Mouse (Mus musculus) cerebellum, adult 11-12 months (tissue): ENCODE data around the gene 1110008P14Rik.
A peak's percentile ranks its signal among the peaks of the same experiment; 100 is the strongest.

Experiments
- DNase-seq: peaks from one replicate; pipeline ENCODE4 v3.0.0; 2022

Gene 1110008P14Rik

DNA sequence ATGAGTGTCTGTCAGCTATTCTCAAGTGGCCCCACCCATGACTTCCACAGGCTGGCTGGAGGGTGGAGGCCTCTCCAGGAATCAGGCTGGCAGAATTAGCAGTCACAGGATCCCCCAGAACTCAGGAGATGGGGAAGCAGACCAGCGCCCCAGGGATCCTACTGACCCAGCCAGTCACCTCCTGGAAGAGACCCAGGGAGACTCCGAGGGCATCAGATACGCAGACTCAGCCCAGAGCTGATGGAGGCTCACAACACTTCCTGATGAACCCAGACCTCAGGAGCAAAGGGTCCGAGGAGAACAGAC, 40.2 kb downstream of the 1110008P14Rik start:
- DNase-seq, result peak; percentile 75

GRCm38 (mm10) chr2:32340836-32341633, 40.7 kb downstream of the 1110008P14Rik start:
- DNase-seq, result peak; percentile 67

DNA sequence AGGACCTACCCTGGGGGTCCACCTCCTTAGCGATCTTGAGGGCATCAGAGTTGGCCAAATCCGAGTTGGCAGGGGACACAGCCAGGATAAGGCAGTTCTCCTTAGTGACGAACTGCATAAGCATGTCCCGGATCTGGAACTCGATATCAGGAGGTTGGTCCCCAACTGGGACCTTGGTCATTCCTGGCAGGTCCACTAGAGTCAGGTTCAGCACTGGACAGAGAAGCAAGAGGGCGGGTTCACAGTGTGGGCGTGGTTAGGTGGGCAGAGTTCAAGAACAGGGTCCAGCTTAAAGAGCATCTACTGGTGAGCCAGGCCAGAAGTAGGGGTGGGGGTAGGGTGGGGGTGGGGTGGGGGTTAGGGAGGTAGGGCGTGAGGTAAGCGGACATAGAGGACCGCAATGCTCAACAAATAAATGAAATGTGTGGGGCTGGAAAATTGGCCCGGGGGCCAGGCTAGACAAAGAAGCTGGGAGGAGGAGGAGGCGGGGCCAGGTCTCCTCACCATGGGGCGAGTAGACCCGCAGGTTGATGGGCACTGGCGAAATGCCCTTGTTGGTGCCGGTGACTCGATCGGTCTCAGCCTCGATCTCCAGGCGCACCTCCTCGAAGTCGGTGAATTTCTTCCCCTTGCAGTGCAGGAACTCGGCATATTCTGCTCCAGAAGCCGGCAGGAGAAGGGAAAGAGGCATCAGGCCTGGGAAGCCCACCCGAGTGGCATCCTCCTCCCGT, 41.7 kb downstream of the 1110008P14Rik start:
- peak; percentile 72 for DNase-seq

DNA sequence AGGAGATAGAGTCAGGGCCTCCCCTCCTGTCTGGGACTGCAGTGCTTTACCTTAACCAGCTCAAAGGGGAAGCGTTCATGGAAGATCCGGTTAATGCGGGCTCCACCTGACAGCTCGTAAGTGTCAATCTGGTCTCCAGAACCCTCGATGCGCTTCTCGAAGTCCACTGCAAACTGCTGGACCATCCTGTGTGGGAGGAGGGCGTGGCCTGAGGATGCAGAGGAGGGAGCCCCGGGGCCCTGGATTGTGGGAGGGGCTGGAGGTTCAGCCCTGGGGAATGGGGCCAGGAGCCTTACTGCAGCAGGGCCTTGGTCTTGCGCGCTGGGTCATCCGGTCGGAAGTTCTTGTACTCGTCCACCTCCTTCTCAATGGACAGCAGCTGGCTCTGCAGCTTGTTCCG, 45.9 kb downstream of the 1110008P14Rik start:
- DNase-seq, result no peak

GRCm38 (mm10) chr2:32332159-32332558, 49.6 kb downstream of the 1110008P14Rik start:
- DNase-seq, result no peak

GRCm38 (mm10) chr2:32329531-32329930, 52.2 kb downstream of the 1110008P14Rik start:
- no peak for DNase-seq

- no peak for DNase-seq
These were observed 52.8 kb downstream of the 1110008P14Rik start for GRCm38 (mm10) chr2:32328911-32329460.

DNA sequence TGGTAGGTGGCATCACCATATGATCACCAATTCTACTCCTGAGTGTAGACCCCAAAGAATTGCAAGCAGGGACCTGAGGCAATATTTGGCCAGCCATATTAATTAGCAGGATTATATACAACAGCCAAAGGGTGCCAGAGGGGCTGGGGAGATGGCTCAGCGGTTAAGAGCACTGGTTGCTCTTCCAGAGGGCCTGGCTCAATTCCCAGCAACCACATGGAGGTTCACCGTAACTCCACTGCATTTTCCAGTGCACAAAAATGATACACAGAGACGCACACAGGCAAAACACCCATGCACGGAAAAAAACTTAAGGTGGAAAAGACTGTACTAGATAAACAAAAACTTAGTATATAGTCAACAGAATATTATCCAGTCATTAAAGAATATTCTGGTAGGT, 54.5 kb downstream of the 1110008P14Rik start:
- no peak for DNase-seq
